Mouse (Mus musculus): ENCODE results near the gene Ppid.
A peak's percentile ranks its signal among the peaks of the same experiment; 100 is the strongest.

The Ppid gene

GRCm38 (mm10) chr3:79590863-79591792 is at the start of gene Ppid:
TSS of gene Ppid (plus strand) at chr3:79591342.
- DNase-seq: peak; percentile 78

GRCm38 (mm10) chr3:79542585-79542984 is 48.6 kb upstream of the Ppid start:
- DNase-seq: peak; percentile 69

GRCm38 (mm10) chr3:79548681-79549437 is 42.3 kb upstream of the Ppid start:
- no peak for DNase-seq

GRCm38 (mm10) chr3:79549751-79550393 is 41.3 kb upstream of the Ppid start:
- DNase-seq: no peak

GRCm38 (mm10) chr3:79551826-79552552 is 39.2 kb upstream of the Ppid start:
- DNase-seq: peak; percentile 55

- DNase-seq: no peak
Measured at GRCm38 (mm10) chr3:79553779-79554178, 37.4 kb upstream of the Ppid start.

- DNase-seq: no peak
Measured at GRCm38 (mm10) chr3:79555061-79555460, 36.1 kb upstream of the Ppid start.

GRCm38 (mm10) chr3:79559021-79559772 is 31.9 kb upstream of the Ppid start:
- peak; percentile 95 for DNase-seq

- DNase-seq: no peak
Measured at GRCm38 (mm10) chr3:79559773-79560045, 31.4 kb upstream of the Ppid start.

GRCm38 (mm10) chr3:79560555-79560954 is 30.6 kb upstream of the Ppid start:
- DNase-seq: peak; percentile 85

- DNase-seq: peak; percentile 38
Measured at GRCm38 (mm10) chr3:79561784-79562715, 29.1 kb upstream of the Ppid start.

- DNase-seq: no peak
Measured at GRCm38 (mm10) chr3:79563511-79563910, 27.6 kb upstream of the Ppid start.

GRCm38 (mm10) chr3:79564875-79565606 is 26.1 kb upstream of the Ppid start:
- peak; percentile 94 for DNase-seq

GRCm38 (mm10) chr3:79566716-79567691 is 24.1 kb upstream of the Ppid start:
- DNase-seq: peak; percentile 54

- DNase-seq: peak; percentile 93
Measured at GRCm38 (mm10) chr3:79567703-79568362, 23.3 kb upstream of the Ppid start, which contains the start of gene Fnip2. TSS of gene Fnip2 (minus strand) at chr3:79567796.

- no peak for DNase-seq
Measured at GRCm38 (mm10) chr3:79568629-79569350, 22.4 kb upstream of the Ppid start.

GRCm38 (mm10) chr3:79569351-79569681 is 21.8 kb upstream of the Ppid start:
- DNase-seq: no peak

GRCm38 (mm10) chr3:79572399-79572798 is 18.7 kb upstream of the Ppid start:
- DNase-seq: no peak
